Mouse (Mus musculus): ENCODE data around the gene Col18a1. TPM values are rescaled to one million over a fixed set of nuclear protein-coding genes. Genes with fewer than 3 reads are reported as not detected.

The Col18a1 gene
- polyA plus RNA-seq, 1 experiment, result 114 TPM

GRCm38 (mm10) chr10:77187427-77187826 is 21.1 kb upstream of the Col18a1 start:
- H3K27me3 ChIP-seq (replicated peaks; ENCODE audit: control insufficient read depth, insufficient read depth, low read length), result no peaks in the 10 kb centered on the region
- TF ChIP-seq CTCF (conservative IDR thresholded peaks at IDR 0.05; ENCODE audit: insufficient read depth, insufficient read length, low read depth, low read length) (no peak), POLR2A (IDR thresholded peaks at IDR 0.05; ENCODE audit: low read depth, low read length) (no peak)
- DNase-seq, result no peak
- 46% methylated on average over 7 of the region's 7 CpGs for WGBS
- H3K4me1 ChIP-seq (ENCODE audit: control insufficient read depth, insufficient read depth, low read length), result no peaks in the 10 kb centered on the region
- H3K4me3 ChIP-seq (ENCODE audit: insufficient read depth, low read depth, low read length), result no peak overlapping the region
- H3K27ac ChIP-seq (ENCODE audit: insufficient read depth, low read depth, low read length), result no peak overlapping the region
- no peaks in the 10 kb centered on the region for H3K36me3 ChIP-seq (ENCODE audit: control insufficient read depth, insufficient read depth, low read length)

GRCm38 (mm10) chr10:77182804-77183331 is 16.5 kb upstream of the Col18a1 start:
- no peak for DNase-seq
- H3K27me3 ChIP-seq (replicated peaks; ENCODE audit: control insufficient read depth, insufficient read depth, low read length), result no peaks in the 10 kb centered on the region
- no peak overlapping the region for H3K27ac ChIP-seq (ENCODE audit: insufficient read depth, low read depth, low read length)
- TF ChIP-seq POLR2A (IDR thresholded peaks at IDR 0.05; ENCODE audit: low read depth, low read length), result no peak
- no peak for TF ChIP-seq CTCF (conservative IDR thresholded peaks at IDR 0.05; ENCODE audit: insufficient read depth, insufficient read length, low read depth, low read length)
- no peak overlapping the region for H3K4me3 ChIP-seq (ENCODE audit: insufficient read depth, low read depth, low read length)
- H3K36me3 ChIP-seq (ENCODE audit: control insufficient read depth, insufficient read depth, low read length), result no peaks in the 10 kb centered on the region
- WGBS, result 79% methylated on average over 3 of the region's 3 CpGs
- H3K4me1 ChIP-seq (ENCODE audit: control insufficient read depth, insufficient read depth, low read length), result no peaks in the 10 kb centered on the region

- Histone ChIP-seq H3K36me3 (ENCODE audit: control insufficient read depth, insufficient read depth, low read length) (no peaks in the 10 kb centered on the region), H3K4me1 (ENCODE audit: control insufficient read depth, insufficient read depth, low read length) (no peaks in the 10 kb centered on the region), H3K27ac (ENCODE audit: insufficient read depth, low read depth, low read length) (no peak overlapping the region), H3K27me3 (replicated peaks; ENCODE audit: control insufficient read depth, insufficient read depth, low read length) (no peaks in the 10 kb centered on the region), H3K4me3 (ENCODE audit: insufficient read depth, low read depth, low read length) (no peak overlapping the region)
- 89% methylated on average over 3 of the region's 3 CpGs for WGBS
- DNase-seq, result no peak
- no peak for TF ChIP-seq POLR2A (IDR thresholded peaks at IDR 0.05; ENCODE audit: low read depth, low read length)
- TF ChIP-seq CTCF (conservative IDR thresholded peaks at IDR 0.05; ENCODE audit: insufficient read depth, insufficient read length, low read depth, low read length), result no peak
Measured at GRCm38 (mm10) chr10:77180110-77180509, 13.8 kb upstream of the Col18a1 start.

GRCm38 (mm10) chr10:77178691-77179090 is 12.3 kb upstream of the Col18a1 start:
- whole genome bisulfite sequencing, result 92% methylated on average over 7 of the region's 7 CpGs
- Histone ChIP-seq H3K4me3 (ENCODE audit: insufficient read depth, low read depth, low read length) (no peak overlapping the region), H3K4me1 (ENCODE audit: control insufficient read depth, insufficient read depth, low read length) (no peaks in the 10 kb centered on the region), H3K27ac (ENCODE audit: insufficient read depth, low read depth, low read length) (no peak overlapping the region), H3K27me3 (replicated peaks; ENCODE audit: control insufficient read depth, insufficient read depth, low read length) (no peaks in the 10 kb centered on the region), H3K36me3 (ENCODE audit: control insufficient read depth, insufficient read depth, low read length) (no peaks in the 10 kb centered on the region)
- DNase-seq, result no peak
- TF ChIP-seq CTCF (conservative IDR thresholded peaks at IDR 0.05; ENCODE audit: insufficient read depth, insufficient read length, low read depth, low read length) (no peak), POLR2A (IDR thresholded peaks at IDR 0.05; ENCODE audit: low read depth, low read length) (no peak)

- no peak for DNase-seq
- no peak overlapping the region for H3K27ac ChIP-seq (ENCODE audit: insufficient read depth, low read depth, low read length)
- no peaks in the 10 kb centered on the region for H3K27me3 ChIP-seq (replicated peaks; ENCODE audit: control insufficient read depth, insufficient read depth, low read length)
- H3K36me3 ChIP-seq (ENCODE audit: control insufficient read depth, insufficient read depth, low read length), result no peaks in the 10 kb centered on the region
- H3K4me1 ChIP-seq (ENCODE audit: control insufficient read depth, insufficient read depth, low read length), result peaks cover 3% of the 10 kb centered on the region; the same call in 1 of the 2 replicates
- no peak overlapping the region for H3K4me3 ChIP-seq (ENCODE audit: insufficient read depth, low read depth, low read length)
- TF ChIP-seq CTCF (conservative IDR thresholded peaks at IDR 0.05; ENCODE audit: insufficient read depth, insufficient read length, low read depth, low read length) (no peak), POLR2A (IDR thresholded peaks at IDR 0.05; ENCODE audit: low read depth, low read length) (no peak)
- WGBS, result 94% methylated on average over 6 of the region's 6 CpGs
Measured at GRCm38 (mm10) chr10:77170400-77170799, 4.1 kb upstream of the Col18a1 start.

- WGBS, result 7% methylated on average over 40 of the region's 40 CpGs
- Histone ChIP-seq H3K27me3 (replicated peaks; ENCODE audit: control insufficient read depth, insufficient read depth, low read length) (no peaks in the 10 kb centered on the region), H3K4me3 (ENCODE audit: insufficient read depth, low read depth, low read length) (peak overlapping the region; percentile 92), H3K27ac (ENCODE audit: insufficient read depth, low read depth, low read length) (peak overlapping the region; percentile 87), H3K36me3 (ENCODE audit: control insufficient read depth, insufficient read depth, low read length) (no peaks in the 10 kb centered on the region), H3K4me1 (ENCODE audit: control insufficient read depth, insufficient read depth, low read length) (peaks cover 3% of the 10 kb centered on the region; the same call in 1 of the 2 replicates)
- peak; percentile 85 for DNase-seq
- no peak for TF ChIP-seq POLR2A (IDR thresholded peaks at IDR 0.05; ENCODE audit: low read depth, low read length)
- no peak for TF ChIP-seq CTCF (conservative IDR thresholded peaks at IDR 0.05; ENCODE audit: insufficient read depth, insufficient read length, low read depth, low read length)
Measured at GRCm38 (mm10) chr10:77165318-77165945, 916 bp downstream of the Col18a1 start.

- Histone ChIP-seq H3K27me3 (replicated peaks; ENCODE audit: control insufficient read depth, insufficient read depth, low read length) (no peaks in the 10 kb centered on the region), H3K27ac (ENCODE audit: insufficient read depth, low read depth, low read length) (no peak overlapping the region), H3K4me1 (ENCODE audit: control insufficient read depth, insufficient read depth, low read length) (peaks cover 3% of the 10 kb centered on the region; the same call in 1 of the 2 replicates), H3K4me3 (ENCODE audit: insufficient read depth, low read depth, low read length) (peak overlapping the region; percentile 11; the same call in 1 of the 2 replicates), H3K36me3 (ENCODE audit: control insufficient read depth, insufficient read depth, low read length) (no peaks in the 10 kb centered on the region)
- 40% methylated on average over 9 of the region's 9 CpGs for WGBS
- TF ChIP-seq CTCF (conservative IDR thresholded peaks at IDR 0.05; ENCODE audit: insufficient read depth, insufficient read length, low read depth, low read length) (no peak), POLR2A (IDR thresholded peaks at IDR 0.05; ENCODE audit: low read depth, low read length) (no peak)
- no peak for DNase-seq
Measured at GRCm38 (mm10) chr10:77164437-77165052, 1.8 kb downstream of the Col18a1 start.
